In genomic region chr3:102602766-102603165, GRCm38 (mm10) we compare ENCODE assay signal across 27 mouse cellular contexts.
DNase-seq lines count a peak whose midpoint lies in the region; ATAC-seq and TF ChIP-seq lines count a peak whose summit lies in the region.
"Had no signal": no experiment of that assay in that cellular context is flagged by ENCODE, and none has a peak within 500 bp of the region (broad histone marks: within the 10 kb centered on the region; RNA-seq: fewer than 3 reads in every experiment).

No protein-coding gene starts in this region.

- 70% methylated on average over 13 of the region's 13 CpGs for WGBS in embryonic facial prominence, embryonic 14.5 days
- WGBS in limb, embryonic 10.5 days: 88% methylated on average over 13 of the region's 13 CpGs
- 81% methylated on average over 13 of the region's 13 CpGs for WGBS in midbrain, postnatal 0 days

- no peaks in the 10 kb centered on the region for H3K36me3 ChIP-seq in testis, adult 2 months (ENCODE audit: control insufficient read depth, insufficient read depth, low read length)
- H3K36me3 ChIP-seq in embryonic facial prominence, embryonic 14.5 days (ENCODE audit: control insufficient read depth, insufficient read depth, low read length): no peaks in the 10 kb centered on the region
- H3K36me3 ChIP-seq in limb, embryonic 10.5 days: no peaks in the 10 kb centered on the region
- no peaks in the 10 kb centered on the region for H3K36me3 ChIP-seq in midbrain, postnatal 0 days (ENCODE audit: insufficient read depth, low read length)
- H3K36me3 ChIP-seq: embryonic facial prominence, embryonic 12.5 days; forebrain, embryonic 10.5 days; heart, embryonic 12.5 days; heart, embryonic 15.5 days; hindbrain, embryonic 12.5 days; hindbrain, embryonic 15.5 days had no signal

- intact Hi-C loops in heart, postnatal 36 days (cut with DNase I): no loop called here

- no peaks in the 10 kb centered on the region for H3K9me3 ChIP-seq in embryonic facial prominence, embryonic 14.5 days (ENCODE audit: control insufficient read depth, low read length)
- H3K9me3 ChIP-seq in limb, embryonic 10.5 days (replicated peaks): no peaks in the 10 kb centered on the region
- H3K9me3 ChIP-seq in midbrain, postnatal 0 days (ENCODE audit: low read length): no peaks in the 10 kb centered on the region
- H3K9me3 ChIP-seq: embryonic facial prominence, embryonic 12.5 days; forebrain, embryonic 10.5 days; forebrain, embryonic 13.5 days; heart, embryonic 15.5 days; hindbrain, embryonic 15.5 days had no signal

- peaks cover 6% of the 10 kb centered on the region for H3K4me1 ChIP-seq in testis, adult 2 months (ENCODE audit: control insufficient read depth, insufficient read depth, low read length)
- no peaks in the 10 kb centered on the region; the same call in 1 of the 2 replicates for H3K4me1 ChIP-seq in embryonic facial prominence, embryonic 14.5 days (ENCODE audit: control insufficient read depth, insufficient read depth, low read length)
- H3K4me1 ChIP-seq in limb, embryonic 10.5 days: peaks cover 19% of the 10 kb centered on the region
- no peaks in the 10 kb centered on the region for H3K4me1 ChIP-seq in midbrain, postnatal 0 days (ENCODE audit: insufficient read depth, low read length)
- H3K4me1 ChIP-seq: embryonic facial prominence, embryonic 12.5 days; heart, embryonic 12.5 days; heart, embryonic 15.5 days; hindbrain, embryonic 12.5 days; hindbrain, embryonic 15.5 days had no signal

- no peak overlapping the region for H3K27ac ChIP-seq in testis, adult 2 months (ENCODE audit: control insufficient read depth, insufficient read depth, low read depth, low read length)
- H3K27ac ChIP-seq in embryonic facial prominence, embryonic 14.5 days (replicated peaks; ENCODE audit: low read depth, low read length): no peak overlapping the region
- peak overlapping the region; percentile 65 for H3K27ac ChIP-seq in limb, embryonic 10.5 days
- H3K27ac ChIP-seq in midbrain, postnatal 0 days (ENCODE audit: low read depth, low read length): no peak overlapping the region
- H3K27ac ChIP-seq: embryonic facial prominence, embryonic 12.5 days; forebrain, embryonic 10.5 days; forebrain, embryonic 13.5 days; heart, embryonic 15.5 days; hindbrain, embryonic 12.5 days; hindbrain, embryonic 15.5 days had no signal

- H3K9ac ChIP-seq in embryonic facial prominence, embryonic 14.5 days (ENCODE audit: low read depth, low read length): no peak overlapping the region
- no peak overlapping the region for H3K9ac ChIP-seq in midbrain, postnatal 0 days (replicated peaks; ENCODE audit: low read length, poor library complexity, severe bottlenecking)
- H3K9ac ChIP-seq: embryonic facial prominence, embryonic 12.5 days; forebrain, embryonic 13.5 days; heart, embryonic 12.5 days; heart, embryonic 15.5 days; hindbrain, embryonic 12.5 days; hindbrain, embryonic 15.5 days had no signal

- no peaks in the 10 kb centered on the region for H3K27me3 ChIP-seq in testis, adult 2 months (ENCODE audit: control insufficient read depth, insufficient read depth, low read length)
- no peaks in the 10 kb centered on the region for H3K27me3 ChIP-seq in embryonic facial prominence, embryonic 14.5 days (replicated peaks; ENCODE audit: control insufficient read depth, insufficient read depth, low read length)
- H3K27me3 ChIP-seq in limb, embryonic 10.5 days (ENCODE audit: low read depth, poor library complexity, severe bottlenecking): no peaks in the 10 kb centered on the region
- H3K27me3 ChIP-seq in midbrain, postnatal 0 days (ENCODE audit: insufficient read depth, low read length): no peaks in the 10 kb centered on the region
- H3K27me3 ChIP-seq: embryonic facial prominence, embryonic 12.5 days; forebrain, embryonic 13.5 days; heart, embryonic 15.5 days; hindbrain, embryonic 12.5 days; hindbrain, embryonic 15.5 days; Patski had no signal

- no peak for TF ChIP-seq CTCF in testis, adult 2 months (IDR thresholded peaks at IDR 0.05; ENCODE audit: control insufficient read depth, insufficient read depth, insufficient replicate concordance, low read depth, low read length)
- TF ChIP-seq CTCF in midbrain, postnatal 0 days (IDR thresholded peaks at IDR 0.05): no peak

- no peak for TF ChIP-seq POLR2A in testis, adult 2 months (IDR thresholded peaks at IDR 0.05; ENCODE audit: control insufficient read depth, low read depth, low read length)

- ATAC-seq in embryonic facial prominence, embryonic 14.5 days (ENCODE audit: low read depth): no peak
- no peak for ATAC-seq in midbrain, postnatal 0 days (ENCODE audit: low FRiP score)
- ATAC-seq: CD4-positive, CD25-positive, alpha-beta regulatory T cell, adult 4 months; forebrain, embryonic 13.5 days; forebrain, embryonic 16.5 days; intestine, postnatal 0 days; Patski had no signal

- peak overlapping the region; percentile 70; the same call in 1 of the 2 replicates for H3K4me3 ChIP-seq in testis, adult 2 months (ENCODE audit: control insufficient read depth, low read depth, low read length)
- H3K4me3 ChIP-seq in embryonic facial prominence, embryonic 14.5 days (ENCODE audit: low read depth, low read length): no peak overlapping the region
- H3K4me3 ChIP-seq in limb, embryonic 10.5 days: no peak overlapping the region
- no peak overlapping the region for H3K4me3 ChIP-seq in midbrain, postnatal 0 days (ENCODE audit: low read depth, low read length)
- H3K4me3 ChIP-seq: embryonic facial prominence, embryonic 12.5 days; forebrain, embryonic 10.5 days; forebrain, embryonic 13.5 days; heart, embryonic 12.5 days; heart, embryonic 15.5 days; hindbrain, embryonic 12.5 days; hindbrain, embryonic 15.5 days had no signal

- no peak overlapping the region for H3K4me2 ChIP-seq in embryonic facial prominence, embryonic 14.5 days (ENCODE audit: low read depth, low read length)
- no peak overlapping the region for H3K4me2 ChIP-seq in midbrain, postnatal 0 days (ENCODE audit: low read depth, low read length, poor library complexity, severe bottlenecking)
- H3K4me2 ChIP-seq: embryonic facial prominence, embryonic 12.5 days; forebrain, embryonic 13.5 days; heart, embryonic 12.5 days; heart, embryonic 15.5 days; hindbrain, embryonic 12.5 days; hindbrain, embryonic 15.5 days had no signal

- peak; percentile 78 for DNase-seq in heart, adult 11 months
- no peak for DNase-seq in heart, postnatal 36 days
- DNase-seq in testis, postnatal 14 days (ENCODE audit: low spot score): no peak
- DNase-seq in embryonic facial prominence, embryonic 14.5 days (ENCODE audit: low spot score): peak; percentile 43
- no peak for DNase-seq in limb, embryonic 10.5 days (ENCODE audit: low spot score)
- no peak for DNase-seq in ovary, postnatal 14 days (ENCODE audit: low spot score)
- DNase-seq in midbrain, postnatal 0 days (ENCODE audit: low spot score): no peak
- DNase-seq: adrenal gland, postnatal 10 days; adrenal gland, postnatal 36 days; cerebellum, adult 18-20 months; cerebellum, adult 9-10 months; cerebellum, postnatal 14 days; gastrocnemius, postnatal 10 days; gastrocnemius, postnatal 36 days; heart, postnatal 10 days had no signal

Comparison
In these comparisons a context has a peak if more than half of its experiments do, and no peak if none do; other contexts are left out.
1. DNase-seq: peak in heart, adult 11 months (single experiment) and embryonic facial prominence, embryonic 14.5 days (single experiment); none in heart, postnatal 36 days (0 of 2), testis, postnatal 14 days (single experiment), limb, embryonic 10.5 days (single experiment), ovary, postnatal 14 days (single experiment) and midbrain, postnatal 0 days (single experiment).